Mouse (Mus musculus): ENCODE results near the gene Trp53. TPM values are rescaled to one million over a fixed set of nuclear protein-coding genes. Genes with fewer than 3 reads are reported as not detected.

Gene Trp53
- total and polyA plus RNA-seq, 3 experiments = 76.4 to 212 TPM; not detected in 1

- Histone ChIP-seq H3K27me3 (ENCODE audit: control insufficient read depth in 1 of 2, insufficient read depth in 2 of 2, low read length in 2 of 2) (no peaks in the 10 kb centered on the region), H3K4me3 (ENCODE audit: control insufficient read depth in 1 of 2, insufficient read depth in 1 of 2, low read depth in 2 of 2, low read length in 2 of 2) (no peak overlapping the region), H3K9ac (ENCODE audit: control insufficient read depth, low read depth, low read length, poor library complexity, severe bottlenecking) (no peak overlapping the region), H3K36me3 (ENCODE audit: control insufficient read depth in 1 of 2, insufficient read depth in 2 of 2, low read length in 2 of 2) (peaks cover 23 to 55% of the 10 kb centered on the region in 2 experiments), H3K4me1 (ENCODE audit: control insufficient read depth in 1 of 2, insufficient read depth in 2 of 2, low read length in 2 of 2) (peaks cover 18 to 44% of the 10 kb centered on the region in 2 experiments), H3K9me3 (replicated peaks; ENCODE audit: insufficient read depth, low read length) (no peaks in the 10 kb centered on the region), H3K27ac (ENCODE audit: control insufficient read depth, low read depth, low read length) (peak overlapping the region; percentile 19; the same call in 1 of the 2 replicates), H3K79me2 (ENCODE audit: control insufficient read depth, insufficient read depth, low read length, poor library complexity) (peaks cover 2% of the 10 kb centered on the region; the same call in 1 of the 2 replicates)
- no peak for TF ChIP-seq MEF2A (IDR thresholded peaks at IDR 0.05; ENCODE audit: extremely low read depth, insufficient replicate concordance, low read depth, low read length, poor library complexity, severe bottlenecking)
- no peak for TF ChIP-seq USF2 (IDR thresholded peaks at IDR 0.05; ENCODE audit: borderline replicate concordance in 1 of 2, insufficient read depth in 1 of 2, low read depth in 1 of 2, low read length in 2 of 2)
- peak; percentile 66 for TF ChIP-seq ZNF384 (IDR thresholded peaks at IDR 0.05; ENCODE audit: low read depth, low read length)
- TF ChIP-seq SIN3A (IDR thresholded peaks at IDR 0.05; ENCODE audit: low read length) = no peak
- peak in 1 of 2 experiments; percentile 23; a peak in 2 of 4 replicates for TF ChIP-seq POLR2A (IDR thresholded peaks at IDR 0.05; ENCODE audit: control insufficient read depth in 1 of 2, insufficient read depth in 1 of 2, low read depth in 1 of 2, low read length in 2 of 2, poor library complexity in 1 of 2)
- TF ChIP-seq UBTF (IDR thresholded peaks at IDR 0.05; ENCODE audit: borderline replicate concordance, insufficient read depth, low read depth, low read length) = no peak
- TF ChIP-seq MAZ (IDR thresholded peaks at IDR 0.05; ENCODE audit: low read depth, low read length) = 0 out of 2 replicates have a peak, but pooled peaks have one; percentile 17
- TF ChIP-seq ETS1 (IDR thresholded peaks at IDR 0.05; ENCODE audit: low read depth, low read length) = 0 out of 2 replicates have a peak, but pooled peaks have one; percentile 12
- no peak for DNase-seq (ENCODE audit: low read depth, low spot score)
These were observed 11.3 kb downstream of the Trp53 start for GRCm38 (mm10) chr11:69591424-69591823.

- Histone ChIP-seq H3K4me3 (ENCODE audit: control insufficient read depth in 1 of 2, insufficient read depth in 1 of 2, low read depth in 2 of 2, low read length in 2 of 2) (no peak overlapping the region), H3K9me3 (replicated peaks; ENCODE audit: insufficient read depth, low read length) (no peaks in the 10 kb centered on the region), H3K27me3 (ENCODE audit: control insufficient read depth in 1 of 2, insufficient read depth in 2 of 2, low read length in 2 of 2) (no peaks in the 10 kb centered on the region), H3K79me2 (ENCODE audit: control insufficient read depth, insufficient read depth, low read length, poor library complexity) (no peaks in the 10 kb centered on the region), H3K9ac (ENCODE audit: control insufficient read depth, low read depth, low read length, poor library complexity, severe bottlenecking) (peak overlapping the region; percentile 23; the same call in 1 of the 2 replicates), H3K27ac (ENCODE audit: control insufficient read depth, low read depth, low read length) (peak overlapping the region; percentile 53), H3K36me3 (ENCODE audit: control insufficient read depth in 1 of 2, insufficient read depth in 2 of 2, low read length in 2 of 2) (peaks cover 19 to 50% of the 10 kb centered on the region in 2 experiments), H3K4me1 (ENCODE audit: control insufficient read depth in 1 of 2, insufficient read depth in 2 of 2, low read length in 2 of 2) (peaks cover 17 to 40% of the 10 kb centered on the region in 2 experiments)
- TF ChIP-seq POLR2A (IDR thresholded peaks at IDR 0.05; ENCODE audit: control insufficient read depth in 1 of 2, insufficient read depth in 1 of 2, low read depth in 1 of 2, low read length in 2 of 2, poor library complexity in 1 of 2) (peak in 1 of 2 experiments; percentile 22; a peak in 1 of 4 replicates), POLR2AphosphoS2 (IDR thresholded peaks at IDR 0.05; ENCODE audit: low read length) (0 out of 2 replicates have a peak, but pooled peaks have one; percentile 53), TAL1 (IDR thresholded peaks at IDR 0.05; ENCODE audit: low read length) (no peak), MXI1 (IDR thresholded peaks at IDR 0.05; ENCODE audit: low read depth, low read length) (peak; percentile 33; the same call in 1 of the 2 replicates), TCF12 (IDR thresholded peaks at IDR 0.05; ENCODE audit: low read depth, low read length) (no peak; the same call in 1 of the 2 replicates)
- no peak for DNase-seq (ENCODE audit: low read depth, low spot score)
These were observed 11.9 kb downstream of the Trp53 start for GRCm38 (mm10) chr11:69591899-69592637.

Measured in MEL (cell line).